Mouse (Mus musculus): Measurements from ENCODE around the gene Ranbp2. TPM values are rescaled to one million over a fixed set of nuclear protein-coding genes. Genes with fewer than 3 reads are reported as not detected.
"Not testable (repeated sequence)": the region's sequence is repeated elsewhere in the genome, so short reads cannot be mapped to it uniquely, and the experiment has no call there.

The Ranbp2 gene
- polyA plus RNA-seq, 1 experiment from 2014 or later: 24.2 TPM

- whole genome bisulfite sequencing: 95% methylated on average over 2 of the region's 2 CpGs
- Histone ChIP-seq H3K27ac (ENCODE audit: low read depth, low read length) (no peak overlapping the region), H3K27me3 (replicated peaks; ENCODE audit: control insufficient read depth, insufficient read depth, low read length) (no peaks in the 10 kb centered on the region), H3K36me3 (ENCODE audit: control insufficient read depth, insufficient read depth, low read length) (peaks cover 14% of the 10 kb centered on the region), H3K4me2 (ENCODE audit: low read length) (no peak overlapping the region), H3K9ac (ENCODE audit: low read length) (no peak overlapping the region), H3K9me3 (replicated peaks; ENCODE audit: control insufficient read depth, low read length) (no peaks in the 10 kb centered on the region), H3K4me3 (ENCODE audit: low read depth, low read length) (no peak overlapping the region), H3K4me1 (ENCODE audit: control insufficient read depth, insufficient read depth, low read length) (no peaks in the 10 kb centered on the region)
- ATAC-seq: no peak
- no peak for DNase-seq (ENCODE audit: low spot score)
Measured at GRCm38 (mm10) chr10:58532177-58532576, 85.5 kb downstream of the Ranbp2 start.

GRCm38 (mm10) chr10:58536276-58536675 lies 89.6 kb downstream of the Ranbp2 start:
- DNase-seq (ENCODE audit: low spot score); H3K9ac ChIP-seq (ENCODE audit: low read length); H3K9me3 ChIP-seq (replicated peaks; ENCODE audit: control insufficient read depth, low read length); H3K4me3 ChIP-seq (ENCODE audit: low read depth, low read length); ATAC-seq; H3K27ac ChIP-seq (ENCODE audit: low read depth, low read length); H3K4me2 ChIP-seq (ENCODE audit: low read length); H3K36me3 ChIP-seq (ENCODE audit: control insufficient read depth, insufficient read depth, low read length); H3K27me3 ChIP-seq (replicated peaks; ENCODE audit: control insufficient read depth, insufficient read depth, low read length); H3K4me1 ChIP-seq (ENCODE audit: control insufficient read depth, insufficient read depth, low read length): not testable (repeated sequence)
- 87% methylated on average over 5 of the region's 5 CpGs for WGBS

- no peaks in the 10 kb centered on the region for H3K27me3 ChIP-seq (replicated peaks; ENCODE audit: control insufficient read depth, insufficient read depth, low read length)
- WGBS: 49% methylated on average over 13 of the region's 13 CpGs
- no peak overlapping the region for H3K4me2 ChIP-seq (ENCODE audit: low read length)
- H3K4me1 ChIP-seq (ENCODE audit: control insufficient read depth, insufficient read depth, low read length): no peaks in the 10 kb centered on the region
- no peak overlapping the region for H3K9ac ChIP-seq (ENCODE audit: low read length)
- H3K9me3 ChIP-seq (replicated peaks; ENCODE audit: control insufficient read depth, low read length): no peaks in the 10 kb centered on the region
- peaks cover 9% of the 10 kb centered on the region; the same call in 1 of the 2 replicates for H3K36me3 ChIP-seq (ENCODE audit: control insufficient read depth, insufficient read depth, low read length)
- ATAC-seq (peak; percentile 40; the same call in 1 of the 2 replicates), DNase-seq (ENCODE audit: low spot score) (peak; percentile 33)
- no peak overlapping the region for H3K27ac ChIP-seq (ENCODE audit: low read depth, low read length)
- no peak overlapping the region for H3K4me3 ChIP-seq (ENCODE audit: low read depth, low read length)
Measured at GRCm38 (mm10) chr10:58540613-58541012, 93.9 kb downstream of the Ranbp2 start.

Other genes with a start within 250 kb of the Ranbp2 start
- not detected in 2 replicates for gene AW822073, start 222.0 kb upstream of the Ranbp2 start, polyA plus RNA-seq (2014; fragmentation: Nextera tagmentation; extraction: Ambion mirVana)
- not detected in 2 replicates for gene Duxf3, start 214.2 kb upstream of the Ranbp2 start, polyA plus RNA-seq (2014; fragmentation: Nextera tagmentation; extraction: Ambion mirVana)
- not detected in 2 replicates for gene Gm4981, start 210.2 kb upstream of the Ranbp2 start, polyA plus RNA-seq (2014; fragmentation: Nextera tagmentation; extraction: Ambion mirVana)
- 56.8 and 58.8 TPM in 2 replicates for gene Gcc2, start 191.4 kb upstream of the Ranbp2 start, polyA plus RNA-seq (2014; fragmentation: Nextera tagmentation; extraction: Ambion mirVana)
- 66.8 and 68.1 TPM in 2 replicates for gene Lims1, start 123.5 kb upstream of the Ranbp2 start, polyA plus RNA-seq (2014; fragmentation: Nextera tagmentation; extraction: Ambion mirVana)
- 6.0 and 7.7 TPM in 2 replicates for gene Ccdc138, start 51.0 kb downstream of the Ranbp2 start, polyA plus RNA-seq (2014; fragmentation: Nextera tagmentation; extraction: Ambion mirVana)
- 0.89 and 0.98 TPM in 2 replicates for gene Edar, start 228.7 kb downstream of the Ranbp2 start, polyA plus RNA-seq (2014; fragmentation: Nextera tagmentation; extraction: Ambion mirVana)

All from forebrain, embryonic 14.5 days (tissue).